Mouse (Mus musculus) urinary bladder, postnatal 4 days (tissue): ENCODE measurements around the gene Glb1.
"Not testable (repeated sequence)": the region's sequence is repeated elsewhere in the genome, so short reads cannot be mapped to it uniquely, and the experiment has no call there.

Experiments
- DNase-seq, 2 experiments: peaks; one replicate each; pipeline ENCODE4 v3.0.0; 2021 to 2022; ENCODE audit warnings: low spot score in 2 of 2

The Glb1 gene

DNA sequence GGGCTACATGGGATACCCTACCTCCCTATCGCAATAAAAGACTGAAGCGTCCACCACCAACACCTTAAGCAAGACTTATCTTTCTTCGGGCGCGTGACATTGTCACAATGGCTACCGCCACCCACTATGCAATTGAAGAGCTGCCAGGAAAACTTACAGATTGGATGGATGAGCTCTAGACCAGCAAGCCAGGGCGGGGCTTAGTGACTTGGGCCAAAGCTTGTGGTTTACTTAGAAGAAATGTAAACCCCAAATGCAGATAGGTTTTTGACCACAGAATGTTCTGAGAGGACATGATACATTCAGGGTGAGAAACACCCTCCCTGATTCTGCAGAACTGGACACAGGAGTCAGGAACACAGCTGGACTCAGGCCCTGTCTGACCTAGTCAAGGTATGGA lies 100.2 kb downstream of the Glb1 start:
- DNase-seq: no peak

DNA sequence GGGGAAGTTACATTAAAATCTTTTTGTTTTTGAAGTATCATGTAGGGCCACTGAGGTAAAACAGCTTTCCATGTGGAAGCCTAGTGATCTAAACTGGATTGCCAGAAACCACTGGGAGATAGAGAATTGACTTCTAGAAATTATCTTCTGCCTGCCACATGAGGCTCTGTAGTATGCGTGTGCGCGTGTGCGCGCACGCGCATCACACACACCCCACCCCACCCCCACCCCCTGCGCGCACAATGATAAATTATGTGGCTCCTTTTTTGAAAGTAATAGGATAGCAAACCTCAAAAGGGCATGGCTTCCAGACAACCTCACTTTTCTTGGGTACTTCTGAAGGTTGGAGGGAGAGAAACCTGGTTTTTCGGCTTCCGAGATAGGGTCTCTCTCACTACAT lies 101.0 kb downstream of the Glb1 start:
- no peak for DNase-seq

DNA sequence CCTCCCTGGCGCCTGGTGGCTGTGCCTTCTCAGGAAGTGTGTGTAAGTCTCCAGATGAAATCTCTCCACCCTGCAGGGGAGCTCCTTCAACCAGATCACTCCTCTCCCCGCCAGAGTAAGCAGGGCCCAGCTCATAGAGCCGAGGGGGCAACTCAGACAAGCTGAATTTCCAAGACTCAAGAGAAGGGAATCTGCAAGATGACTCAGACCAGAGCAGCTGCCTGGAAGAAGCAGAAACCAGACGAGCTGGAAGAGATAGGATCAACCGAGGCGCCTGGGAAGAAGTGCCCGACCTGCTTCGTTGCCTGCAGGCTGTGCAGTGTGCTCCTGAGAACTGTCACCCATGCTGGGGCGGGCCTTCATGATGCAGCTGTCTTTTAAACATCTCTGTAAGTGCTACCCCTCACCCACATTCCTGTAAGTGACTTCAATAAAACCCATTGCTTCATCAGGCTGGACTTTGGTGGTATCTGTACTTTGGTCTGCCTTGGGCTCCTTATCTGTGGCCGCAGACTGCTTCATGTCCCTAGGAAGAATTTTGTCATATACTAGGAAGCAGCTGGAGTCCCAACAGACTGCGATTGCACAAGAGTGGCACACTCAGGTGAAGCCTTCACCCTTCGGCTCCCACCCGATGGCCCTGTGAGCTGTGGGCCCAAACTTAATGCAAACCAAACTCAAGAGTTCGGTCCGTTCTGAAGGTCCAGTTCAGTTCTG lies 102.0 kb downstream of the Glb1 start:
- peak in 1 of 2 experiments; percentile 38 for DNase-seq

DNA sequence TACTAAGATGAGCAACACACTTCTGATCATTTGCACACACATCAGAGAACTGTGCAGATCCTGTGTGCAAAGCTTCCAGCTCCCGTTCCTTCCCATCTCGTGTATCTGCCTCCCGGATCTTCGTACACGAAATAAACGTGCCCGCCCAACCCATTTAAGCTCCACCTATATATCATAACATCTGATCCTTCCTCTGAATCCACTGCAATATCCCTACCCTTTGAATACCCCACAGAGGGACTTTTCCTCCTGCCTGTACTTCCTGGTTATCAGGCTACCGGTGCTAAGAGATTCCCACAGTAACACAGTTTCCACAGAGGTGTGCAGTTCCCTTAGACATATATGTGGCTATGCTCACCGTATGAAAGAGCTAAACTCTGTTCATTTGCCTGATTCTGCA lies 103.9 kb downstream of the Glb1 start, which contains the start of gene Ccr4:
TSS of gene Ccr4 (minus strand) at position 101 of the 400 bp plus-strand sequence.
- DNase-seq: no peak

DNA sequence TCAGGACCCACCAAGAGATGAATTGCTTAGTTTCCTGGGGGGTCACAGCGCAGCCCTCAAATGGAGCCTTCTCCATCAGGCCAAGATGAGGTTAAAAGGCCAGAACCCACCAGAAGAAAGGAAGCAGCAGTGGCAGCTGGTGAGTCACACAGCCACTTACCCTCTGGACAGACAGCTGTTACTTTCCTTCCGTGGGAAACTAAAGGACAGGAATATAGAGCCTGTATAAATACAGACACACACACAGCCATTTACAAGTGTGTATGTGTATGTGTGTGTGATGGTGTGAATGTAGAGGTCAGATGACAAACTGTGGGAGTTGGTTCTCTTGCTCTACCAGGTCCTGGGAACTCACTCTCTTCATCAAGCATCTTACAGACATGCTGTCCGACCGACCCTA lies 105.7 kb downstream of the Glb1 start:
- DNase-seq: no peak

DNA sequence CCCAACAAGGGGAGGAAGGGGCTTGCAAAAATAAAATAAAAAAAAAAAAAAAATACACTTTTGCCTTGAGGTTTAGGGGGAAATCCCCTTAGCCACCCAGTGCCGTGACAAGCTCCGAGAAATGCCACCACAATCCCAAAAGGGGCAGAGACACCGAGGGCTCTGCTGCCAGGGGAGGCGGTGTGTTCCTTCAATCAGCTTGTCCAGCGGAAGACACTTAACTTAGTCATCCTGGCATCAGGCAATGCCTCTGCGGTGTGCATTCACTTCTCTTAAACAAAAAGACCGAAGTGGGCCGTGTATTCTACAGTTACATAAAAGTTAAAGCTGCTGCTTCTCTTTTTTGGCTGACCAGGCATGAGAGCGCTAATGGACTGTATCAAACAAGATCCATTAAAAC lies 106.5 kb downstream of the Glb1 start:
- no peak for DNase-seq

DNA sequence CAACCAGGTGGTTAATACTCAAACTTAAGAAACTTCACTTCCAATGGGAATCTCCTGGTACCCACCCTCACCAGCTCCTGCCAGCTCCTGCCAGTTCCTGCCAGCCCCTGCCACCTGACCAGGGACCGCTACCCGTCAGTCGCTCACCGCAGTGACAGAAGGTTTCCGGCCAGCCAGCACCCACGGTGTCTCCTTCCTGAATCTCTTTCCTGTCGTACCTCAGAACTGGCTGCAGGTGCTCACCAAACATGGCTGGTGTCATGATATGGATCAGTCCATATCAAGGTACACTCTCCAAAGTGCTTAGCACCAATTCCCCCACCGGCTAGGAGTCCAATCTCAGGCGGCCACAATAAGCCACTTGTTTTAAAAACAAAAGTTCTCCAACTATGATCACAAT lies 108.9 kb downstream of the Glb1 start:
- no peak for DNase-seq

DNA sequence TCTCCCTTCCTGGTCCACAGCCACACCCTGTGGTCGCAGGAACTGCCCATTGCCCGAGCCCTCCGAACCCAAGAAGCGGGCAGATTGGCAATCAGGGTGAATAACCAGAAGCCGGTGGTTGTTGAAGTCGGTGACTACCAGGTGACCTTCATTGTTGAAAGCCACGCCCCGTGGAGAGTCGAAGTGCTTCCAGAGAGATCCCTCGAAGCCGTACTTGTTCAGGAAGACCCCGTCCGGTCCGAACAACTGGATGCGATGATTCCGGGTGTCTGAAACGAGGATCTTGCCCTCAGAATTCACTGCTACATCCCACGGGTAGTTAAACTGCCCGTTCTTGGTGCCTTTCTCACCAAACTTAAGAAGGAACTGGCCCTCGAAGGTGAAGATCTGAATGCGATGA lies 112.0 kb downstream of the Glb1 start:
- no peak for DNase-seq

DNA sequence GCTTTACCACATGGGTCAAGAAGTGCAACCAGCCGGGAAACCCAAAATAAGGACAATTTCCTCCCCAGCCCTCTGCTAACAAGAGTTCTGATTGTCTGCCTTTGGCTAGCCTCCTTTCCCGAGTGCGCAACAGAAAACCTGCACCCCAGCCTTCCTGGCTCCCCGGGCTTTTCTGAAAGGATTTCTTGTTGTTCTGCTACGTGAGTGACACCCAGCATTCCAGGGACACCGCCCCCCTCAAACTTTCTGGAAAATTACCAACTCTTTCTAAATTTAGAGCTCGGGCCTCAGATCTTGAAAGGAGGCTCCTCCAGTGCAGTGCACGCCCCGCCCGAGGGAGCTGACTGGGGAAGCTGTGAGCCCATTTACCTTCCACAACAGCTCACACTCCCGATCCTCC lies 114.5 kb downstream of the Glb1 start, which contains the start of gene C130032M10Rik:
TSS of gene C130032M10Rik (plus strand) at position 334 of the 400 bp plus-strand sequence.
- DNase-seq: no peak

DNA sequence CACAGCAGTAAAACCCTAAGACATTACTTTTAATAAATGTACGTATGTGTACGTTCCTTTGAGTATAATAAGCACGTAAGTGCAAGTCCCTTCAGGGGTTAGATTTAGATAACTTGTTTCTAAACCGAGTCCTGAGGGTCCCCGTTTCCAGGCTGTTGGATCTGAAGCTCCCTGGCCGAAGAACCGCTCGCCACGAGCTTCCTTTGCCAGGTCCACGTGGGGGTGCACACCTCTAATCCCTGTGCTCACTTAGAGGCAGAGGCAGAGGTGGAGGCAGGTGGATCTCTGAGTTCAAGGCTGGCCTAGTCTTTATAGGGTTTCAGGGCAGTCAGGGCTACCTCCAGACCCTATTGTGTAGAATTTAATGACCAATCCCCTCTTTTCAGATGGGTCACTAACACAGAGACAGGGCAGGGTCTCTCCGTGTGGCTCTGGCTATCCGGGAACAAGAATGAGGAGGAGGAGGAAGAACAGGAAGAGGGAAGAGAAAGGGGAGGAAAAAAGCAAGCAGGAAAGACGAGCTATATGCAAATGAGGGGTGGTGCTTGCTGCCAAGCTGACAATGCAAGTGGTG lies 117.1 kb downstream of the Glb1 start:
- DNase-seq: no peak

DNA sequence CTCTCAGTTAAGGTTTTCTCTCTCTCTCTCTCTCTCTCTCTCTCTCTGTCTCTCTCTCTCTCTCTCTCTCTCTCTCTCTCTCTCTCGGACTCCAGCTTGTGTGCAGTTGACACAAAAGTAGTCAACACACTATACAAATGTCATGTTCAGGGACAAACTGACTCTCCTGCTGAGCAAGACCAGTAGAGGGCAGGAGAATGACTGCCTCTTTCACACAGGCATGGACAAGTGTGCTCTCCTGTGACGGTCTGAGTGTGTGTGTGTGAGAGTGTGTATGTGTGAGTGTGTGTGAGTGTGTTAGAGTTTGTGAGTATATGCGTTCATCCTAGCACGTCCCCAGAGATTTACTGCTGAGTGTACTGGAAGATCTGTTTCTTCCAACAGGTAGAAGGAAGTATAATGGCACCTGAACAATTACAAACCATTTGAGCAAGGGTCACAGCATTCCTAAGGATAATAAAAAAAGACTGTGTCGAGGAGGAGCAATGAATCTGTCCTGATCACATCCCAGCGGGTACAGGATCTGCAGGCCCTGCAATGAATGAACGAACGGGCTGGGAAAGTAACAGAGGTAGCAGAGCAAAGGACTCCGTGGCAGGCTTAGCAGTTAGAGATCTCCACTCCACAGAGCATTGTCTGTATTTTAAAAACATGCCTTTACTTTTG lies 118.1 kb downstream of the Glb1 start:
- no peak for DNase-seq

DNA sequence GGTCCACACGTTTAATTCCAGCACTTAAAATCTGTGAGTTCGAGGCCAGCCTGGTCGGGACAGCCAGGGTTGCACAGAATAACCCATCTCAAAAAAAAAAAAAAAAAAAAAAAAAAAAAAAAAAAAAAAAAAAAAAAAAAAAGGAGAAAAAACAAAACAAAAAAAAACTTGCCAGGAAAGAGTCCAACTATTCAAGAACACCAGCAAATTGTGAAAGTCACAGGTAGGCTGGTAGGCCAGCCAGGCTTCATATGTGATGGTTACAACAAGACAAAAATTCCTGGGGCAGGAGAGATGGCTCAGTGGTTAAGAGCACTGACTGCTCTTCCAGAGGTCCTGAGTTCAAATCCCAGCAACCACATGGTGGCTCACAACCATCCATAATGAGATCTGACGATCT lies 119.7 kb downstream of the Glb1 start:
- DNase-seq: not testable (repeated sequence)

DNA sequence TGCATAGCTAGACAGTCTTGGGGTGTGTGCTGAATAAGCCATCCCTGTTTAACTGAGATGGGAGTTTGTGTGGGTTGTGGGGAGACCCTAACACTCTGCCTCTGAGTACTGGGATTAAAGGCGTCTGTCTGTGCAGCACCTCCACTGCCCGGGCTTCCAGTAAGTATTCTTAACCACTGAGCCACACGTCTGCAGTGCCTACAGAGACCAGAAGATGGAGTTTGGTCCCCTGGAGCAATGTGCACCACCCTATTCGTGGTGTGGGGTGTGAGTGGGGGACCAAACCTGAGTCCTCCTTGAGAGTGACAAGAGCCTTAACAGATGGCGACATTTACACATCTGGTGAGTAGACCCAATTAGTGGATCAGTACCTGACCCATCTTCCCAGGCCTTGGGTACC lies 121.2 kb downstream of the Glb1 start:
- no peak for DNase-seq

DNA sequence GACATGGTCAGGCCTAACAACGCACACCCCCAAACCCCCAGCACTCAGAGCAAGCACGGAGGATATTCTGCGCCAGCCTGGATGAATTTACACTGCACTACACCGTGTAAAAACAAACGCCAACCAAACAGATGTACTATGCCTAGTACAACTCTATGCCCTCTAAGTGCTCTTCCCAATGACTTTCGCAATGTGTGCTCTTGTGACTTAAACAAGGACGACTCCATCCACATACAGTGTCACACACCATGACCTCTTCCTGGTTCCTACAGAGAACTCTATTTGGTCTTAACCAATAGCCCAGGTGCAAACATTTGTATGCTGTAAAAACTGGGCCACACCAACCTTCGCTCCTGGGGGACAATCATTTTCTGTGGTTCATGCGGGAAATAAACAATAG lies 121.6 kb downstream of the Glb1 start:
- no peak for DNase-seq
